Mouse (Mus musculus) liver (tissue): ENCODE measurements around the gene Gstt3.
A peak's percentile ranks its signal among the peaks of the same experiment; 100 is the strongest.

ENCODE experiments used
- DNase-seq: peaks from one replicate; pipeline ENCODE4 v3.0.0-alpha.2; 2020; ENCODE audit warnings: mixed read lengths

Gene Gstt3

DNA sequence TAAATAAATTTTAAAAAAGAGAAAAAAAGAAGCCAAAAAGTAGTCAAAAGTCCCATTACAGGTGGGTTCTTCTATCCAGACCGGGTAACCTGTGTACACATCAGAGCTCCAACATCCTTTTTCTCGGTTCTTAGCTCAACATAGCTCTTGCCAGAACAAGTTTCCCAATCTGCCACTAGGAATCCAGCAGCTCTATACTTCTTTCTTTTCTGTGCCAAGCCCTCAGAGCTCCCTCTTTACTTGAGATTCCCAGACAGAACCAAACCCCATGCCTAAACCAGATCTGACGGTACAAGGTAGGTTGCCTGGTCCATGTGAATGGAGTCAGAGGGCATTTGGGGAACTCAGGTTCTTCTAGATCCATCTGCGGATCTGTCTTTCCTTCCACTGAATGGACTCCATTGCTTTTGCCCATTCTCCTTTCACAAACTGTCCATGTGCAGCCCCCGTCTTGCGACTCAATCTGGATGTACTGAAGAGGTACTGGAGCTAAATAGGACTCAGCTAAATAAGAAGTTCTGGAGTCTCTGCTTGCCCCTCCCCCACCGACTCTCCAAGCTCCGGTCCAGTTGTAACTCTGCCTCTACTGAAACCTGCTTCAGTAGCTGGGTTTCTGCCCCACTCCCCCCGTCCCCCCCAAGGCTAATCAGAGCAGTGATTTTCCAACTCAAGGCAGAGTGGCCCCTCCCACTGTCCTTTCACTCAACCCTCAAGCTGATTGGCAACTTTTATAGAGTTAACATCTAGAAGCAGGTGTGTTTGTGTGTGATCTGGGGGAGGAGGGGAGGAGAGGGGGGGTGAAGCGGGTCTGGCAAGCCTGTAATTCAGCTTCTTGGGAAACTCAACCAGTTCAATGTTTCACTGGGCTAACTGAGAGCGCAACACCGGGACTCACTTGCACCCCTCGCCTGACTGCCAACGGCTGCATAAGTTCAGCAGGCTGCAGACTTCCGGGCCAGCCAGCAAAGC, 1.7 kb downstream of the Gstt3 start:
- no peak for DNase-seq

- DNase-seq = no peak
Measured at GRCm38 (mm10) chr10:75777885-75778284, 3.3 kb downstream of the Gstt3 start.

- no peak for DNase-seq
Measured at GRCm38 (mm10) chr10:75776562-75776961, 4.7 kb downstream of the Gstt3 start.

DNA sequence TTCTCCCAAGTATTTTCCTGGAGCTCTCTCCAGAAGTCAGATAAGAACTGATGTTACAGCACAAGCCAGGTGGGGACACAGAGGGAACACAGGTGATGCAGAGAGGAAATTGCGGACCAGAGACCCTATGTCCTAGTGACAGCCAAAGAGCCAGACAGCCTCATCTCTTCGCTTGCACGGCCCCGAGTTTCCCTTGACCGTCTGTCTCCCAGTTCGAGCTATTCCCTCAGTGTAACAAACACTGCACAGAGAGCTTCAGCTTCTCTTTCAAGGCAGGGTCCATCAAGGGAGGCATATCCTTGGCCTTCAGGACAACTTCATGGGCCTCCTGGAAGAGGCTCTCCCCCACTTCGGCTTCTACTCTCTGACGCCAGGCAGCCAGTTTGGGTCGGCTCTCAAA, 6.6 kb downstream of the Gstt3 start:
- no peak for DNase-seq

GRCm38 (mm10) chr10:75774102-75774501, 7.1 kb downstream of the Gstt3 start:
- no peak for DNase-seq

DNA sequence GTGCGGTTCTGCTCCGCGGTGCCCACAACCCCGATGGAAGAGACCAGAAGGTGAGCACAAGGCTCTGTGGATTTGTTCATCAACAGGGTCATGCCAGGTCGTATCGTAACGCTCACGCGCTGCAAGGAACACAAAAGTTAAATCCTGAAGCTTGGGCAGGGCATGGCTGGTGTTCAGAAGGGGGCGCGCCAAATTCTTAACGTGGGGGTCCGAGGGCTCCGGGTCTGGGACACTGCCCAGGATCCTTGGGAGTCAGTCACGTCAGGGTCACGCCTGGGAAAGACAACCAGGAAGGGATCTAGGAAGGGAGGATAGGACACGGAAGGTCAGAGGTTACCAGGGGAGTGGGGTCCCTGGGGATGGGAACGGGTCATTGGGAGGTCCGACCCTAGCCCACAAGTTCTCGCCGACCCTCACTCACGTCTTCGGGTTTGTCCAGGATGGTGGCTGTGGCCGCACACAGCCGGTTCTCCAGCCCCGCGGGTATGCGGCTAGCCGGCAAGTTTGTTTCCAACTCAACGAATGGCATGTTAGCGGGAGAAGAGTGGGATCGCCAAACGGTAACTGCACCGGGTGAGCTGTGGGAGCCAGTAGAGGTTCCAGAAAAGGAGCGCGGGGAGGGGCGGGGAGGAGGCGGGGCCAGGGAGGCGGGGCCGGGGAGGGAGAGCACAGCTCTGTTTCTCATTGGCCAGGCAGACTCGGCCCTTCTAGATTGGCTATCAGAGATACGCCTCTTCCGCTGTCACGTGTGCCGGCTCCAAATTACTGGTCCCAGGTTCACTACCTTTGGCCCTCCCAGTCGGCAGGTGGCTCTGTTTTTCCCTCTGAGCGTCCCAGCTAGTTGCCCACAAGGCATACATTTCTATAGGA, 8.2 kb downstream of the Gstt3 start, which contains the start of gene Ddt:
TSS of gene Ddt (minus strand) at position 620 of the 870 bp plus-strand sequence.
- peak; percentile 94 for DNase-seq

- DNase-seq = peak; percentile 51
Measured at GRCm38 (mm10) chr10:75767756-75768155, 13.5 kb downstream of the Gstt3 start.

DNA sequence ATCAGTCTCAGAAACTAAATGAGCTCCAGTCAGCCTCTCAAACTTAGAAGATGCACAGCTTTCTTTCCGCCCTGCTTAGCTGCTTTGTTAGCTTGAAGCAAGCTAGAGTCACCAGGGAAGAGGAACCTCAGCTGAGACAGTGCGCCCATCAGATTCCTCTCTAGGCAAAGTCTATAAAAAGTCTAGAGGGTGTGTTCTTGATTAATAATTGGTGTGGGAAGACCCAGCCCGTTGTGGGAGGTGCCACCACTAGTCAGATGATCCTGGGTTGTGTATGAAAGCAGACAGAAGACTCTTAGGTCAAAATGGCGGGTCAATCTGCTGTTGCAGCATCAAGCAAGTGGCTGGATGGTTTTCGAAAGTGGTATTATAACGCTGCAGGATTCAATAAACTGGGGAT, 14.4 kb downstream of the Gstt3 start:
- DNase-seq = no peak

DNA sequence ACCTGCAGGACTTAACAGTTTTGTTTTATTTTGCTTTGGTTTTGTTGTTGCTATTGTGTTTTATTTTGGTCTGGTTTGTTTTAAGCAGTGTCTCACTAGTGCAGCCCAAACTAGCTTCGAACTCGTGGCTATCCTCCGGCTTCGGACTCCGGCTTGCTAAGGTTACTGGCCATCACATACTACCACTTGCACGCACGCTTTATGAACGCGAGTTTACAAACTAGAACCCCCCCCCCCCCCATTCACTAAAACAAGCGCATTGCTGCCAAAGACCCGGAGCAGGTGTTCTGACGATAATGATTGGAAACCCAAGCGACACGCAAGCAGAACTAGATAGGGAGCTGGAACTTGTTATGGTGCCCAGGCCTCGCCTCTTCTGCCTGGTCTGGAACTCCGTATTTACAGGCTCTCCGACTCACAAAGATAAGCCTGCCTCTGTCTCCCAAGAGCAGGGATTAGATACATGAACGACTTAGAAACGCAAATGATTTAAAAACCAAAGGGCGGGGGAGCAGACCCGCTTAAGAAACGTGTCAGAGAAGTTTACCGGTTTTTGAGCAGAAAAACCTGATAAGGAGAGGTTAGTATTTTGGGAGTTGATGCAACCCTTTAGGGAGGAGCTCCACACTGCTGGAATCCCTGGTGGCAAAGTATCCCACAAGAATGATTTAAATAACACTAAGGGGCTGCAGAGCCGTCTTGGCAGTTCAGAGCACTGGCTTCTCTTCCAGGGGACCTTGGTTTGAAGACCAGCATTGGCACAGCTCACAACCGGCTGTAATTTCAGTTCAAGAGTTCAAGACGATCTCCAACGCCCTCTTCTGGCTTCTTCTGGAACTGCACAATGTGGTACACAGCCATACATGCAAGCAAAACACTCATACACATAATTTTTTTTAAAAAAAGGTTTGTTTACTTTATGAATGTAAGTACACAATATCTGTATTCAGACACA, 16.4 kb downstream of the Gstt3 start:
- peak; percentile 86 for DNase-seq

- peak; percentile 97 for DNase-seq
Measured at GRCm38 (mm10) chr10:75763682-75764518, 17.3 kb downstream of the Gstt3 start, which contains the start of gene Cabin1. Gene Cabin1, minus strand, starts transcription at chr10:75764341.

- peak; percentile 32 for DNase-seq
Measured at GRCm38 (mm10) chr10:75762413-75762812, 18.8 kb downstream of the Gstt3 start.

DNA sequence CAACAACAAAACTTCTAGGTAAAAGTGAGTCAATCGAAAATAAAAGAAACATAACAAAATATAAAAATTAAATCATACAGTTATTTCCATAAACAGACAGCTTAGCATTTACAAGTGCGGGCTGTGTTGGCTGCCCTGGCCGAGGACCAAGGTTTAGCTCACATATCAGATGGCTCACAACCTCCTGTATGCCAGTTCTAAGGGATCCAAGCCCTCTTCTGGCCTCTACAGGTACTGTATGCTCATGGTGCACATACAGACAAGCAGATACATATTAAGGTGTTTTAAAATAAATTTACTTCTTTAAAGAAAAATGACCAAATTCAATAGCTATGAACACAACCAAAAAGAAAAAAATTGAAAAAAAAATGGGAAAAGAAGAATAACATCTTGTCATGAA, 20.9 kb downstream of the Gstt3 start:
- no peak for DNase-seq

DNA sequence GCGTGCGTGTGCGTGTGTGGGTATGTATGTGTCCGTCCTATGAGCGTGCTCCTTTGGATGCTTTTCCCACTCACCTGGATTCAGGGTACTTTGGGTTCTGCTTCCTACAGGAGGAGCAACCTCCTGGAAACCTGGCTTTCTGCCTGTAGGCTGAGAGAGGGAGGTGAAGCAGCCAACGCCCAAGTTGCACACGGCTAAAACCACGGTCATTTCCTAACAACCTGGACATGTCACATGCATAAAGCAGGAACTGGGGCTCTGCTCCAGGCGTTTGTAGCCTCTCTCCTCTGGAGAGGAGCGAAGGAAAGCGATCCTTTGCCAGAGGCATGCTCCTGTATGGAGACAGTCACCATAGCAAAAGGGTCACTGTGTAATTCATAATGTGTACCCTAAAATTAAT, 24.5 kb downstream of the Gstt3 start:
- no peak for DNase-seq

- DNase-seq = peak; percentile 79
Measured at GRCm38 (mm10) chr10:75744017-75744416, 37.2 kb downstream of the Gstt3 start.

DNA sequence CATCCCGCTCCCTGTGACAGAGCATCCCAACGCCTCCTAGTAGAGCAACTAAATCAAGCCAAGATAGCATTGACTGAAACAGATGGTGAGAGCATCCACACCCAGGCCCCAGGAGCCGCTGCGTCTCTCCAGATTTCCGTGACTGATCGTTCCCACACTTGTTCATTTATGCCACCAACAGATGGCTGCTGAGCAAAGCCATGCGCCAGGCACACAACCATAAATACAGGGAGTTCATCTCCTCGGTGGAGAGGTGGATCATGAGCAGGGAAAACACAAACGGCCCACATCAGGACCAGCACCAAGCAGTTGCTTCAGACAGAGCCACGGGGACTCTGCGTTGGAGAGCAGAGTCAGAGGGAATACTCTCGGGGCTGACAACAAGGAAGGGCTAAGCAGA, 37.8 kb downstream of the Gstt3 start:
- no peak for DNase-seq

GRCm38 (mm10) chr10:75740866-75741265, 40.3 kb downstream of the Gstt3 start:
- DNase-seq = no peak

DNA sequence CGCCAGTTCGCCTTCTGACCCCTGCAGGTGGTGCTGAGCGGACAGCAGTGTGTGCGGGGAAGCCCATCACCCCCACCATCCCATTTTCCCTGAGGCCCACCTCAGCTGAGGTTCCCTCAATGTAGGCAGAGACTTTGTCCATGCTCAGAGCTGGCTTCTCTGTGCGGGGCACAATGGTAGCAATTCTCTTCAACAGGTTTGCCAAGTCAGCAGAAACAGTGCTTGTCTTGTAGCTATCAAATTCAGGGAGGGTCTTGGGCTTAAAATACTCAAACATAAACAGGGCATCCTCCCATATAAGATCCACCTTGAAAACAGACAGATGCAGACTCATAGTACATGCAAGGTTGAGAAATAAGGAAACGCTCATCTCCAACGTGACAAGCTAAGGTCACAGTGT, 55.8 kb downstream of the Gstt3 start:
- no peak for DNase-seq
